Mouse (Mus musculus): Measurements from ENCODE around the gene Adck2.

GRCm38 (mm10) chr6:39607365-39607764, 33.7 kb downstream of the Adck2 start:
- TF ChIP-seq CTCF (IDR thresholded peaks at IDR 0.05; ENCODE audit: control insufficient read depth, insufficient read depth, insufficient read length) = no peak
- TF ChIP-seq MAX (IDR thresholded peaks at IDR 0.05) = no peak
